Mouse (Mus musculus): ENCODE data around the gene Fbxl19. TPM values are rescaled to one million over a fixed set of nuclear protein-coding genes. Genes with fewer than 3 reads are reported as not detected.
A peak's percentile ranks its signal among the peaks of the same experiment; 100 is the strongest.

The Fbxl19 gene
- polyA plus RNA-seq, 1 experiment from 2014 or later, result 3.2 TPM

DNA sequence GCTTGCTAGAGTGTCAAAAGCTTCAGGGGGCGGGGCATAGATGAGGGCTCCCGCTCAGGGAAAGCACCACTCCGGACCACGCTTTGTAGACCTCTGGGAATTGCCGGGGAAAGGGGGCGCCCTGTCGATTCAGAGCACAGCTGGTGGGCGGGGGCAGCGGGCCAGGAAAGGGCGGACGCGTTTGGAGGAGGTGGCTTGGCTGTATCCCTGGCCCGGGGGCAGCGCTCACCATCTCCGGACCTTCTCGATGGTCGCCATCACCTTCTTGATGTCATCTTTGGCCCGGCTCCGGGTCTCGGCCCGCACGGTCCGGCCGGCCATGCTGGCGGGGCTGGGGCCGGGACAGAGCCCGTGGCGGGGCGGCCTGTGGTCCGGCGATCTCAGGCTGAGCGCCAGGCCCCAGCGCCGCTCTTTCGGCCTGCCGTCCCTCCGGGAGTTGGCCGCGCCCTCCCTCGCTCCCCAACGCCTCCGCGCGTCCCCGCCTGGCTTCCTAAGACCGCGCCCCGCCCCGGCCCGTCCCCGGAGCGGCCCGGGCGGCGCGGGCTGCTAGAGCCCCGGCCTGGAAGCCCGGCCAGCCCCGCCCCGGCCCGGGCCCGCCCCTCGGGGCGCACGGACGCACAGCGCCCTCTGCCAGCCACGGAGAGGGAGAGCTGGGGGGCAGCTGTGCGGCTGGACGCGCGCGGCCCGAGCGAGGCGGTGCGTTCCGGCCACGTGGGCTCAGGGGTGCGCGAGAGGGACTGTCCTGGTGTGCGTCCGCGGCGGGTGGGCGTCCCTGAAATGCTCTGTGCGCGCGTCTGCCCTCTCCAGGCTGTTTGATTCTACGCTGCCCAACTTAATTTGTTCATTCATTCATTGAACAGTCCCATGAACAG, 35.9 kb upstream of the Fbxl19 start, which contains the start of gene Bcl7c:
Gene Bcl7c (minus strand): TSS at position 727 of the 872 bp plus-strand sequence.
- Histone ChIP-seq H3K9me3 (replicated peaks; ENCODE audit: control insufficient read depth, low read length) (no peaks in the 10 kb centered on the region), H3K4me3 (replicated peaks; ENCODE audit: low read length) (peak within 1 kb of the TSS; percentile 72), H3K9ac (ENCODE audit: low read length) (peak within 1 kb of the TSS; percentile 87), H3K4me1 (ENCODE audit: control insufficient read depth, insufficient read depth, low read length) (peaks cover 35% of the 10 kb centered on the region), H3K27ac (ENCODE audit: low read length) (peak within 1 kb of the TSS; percentile 98), H3K27me3 (ENCODE audit: control insufficient read depth, insufficient read depth, low read length) (no peaks in the 10 kb centered on the region), H3K4me2 (ENCODE audit: low read depth, low read length) (peak within 1 kb of the TSS; percentile 82), H3K36me3 (ENCODE audit: control insufficient read depth, insufficient read depth, low read length) (no peaks in the 10 kb centered on the region)
- WGBS, result under 1% methylated on average over 90 of the region's 90 CpGs
- peak; percentile 88 for ATAC-seq (ENCODE audit: insufficient read depth, low FRiP score)

DNA sequence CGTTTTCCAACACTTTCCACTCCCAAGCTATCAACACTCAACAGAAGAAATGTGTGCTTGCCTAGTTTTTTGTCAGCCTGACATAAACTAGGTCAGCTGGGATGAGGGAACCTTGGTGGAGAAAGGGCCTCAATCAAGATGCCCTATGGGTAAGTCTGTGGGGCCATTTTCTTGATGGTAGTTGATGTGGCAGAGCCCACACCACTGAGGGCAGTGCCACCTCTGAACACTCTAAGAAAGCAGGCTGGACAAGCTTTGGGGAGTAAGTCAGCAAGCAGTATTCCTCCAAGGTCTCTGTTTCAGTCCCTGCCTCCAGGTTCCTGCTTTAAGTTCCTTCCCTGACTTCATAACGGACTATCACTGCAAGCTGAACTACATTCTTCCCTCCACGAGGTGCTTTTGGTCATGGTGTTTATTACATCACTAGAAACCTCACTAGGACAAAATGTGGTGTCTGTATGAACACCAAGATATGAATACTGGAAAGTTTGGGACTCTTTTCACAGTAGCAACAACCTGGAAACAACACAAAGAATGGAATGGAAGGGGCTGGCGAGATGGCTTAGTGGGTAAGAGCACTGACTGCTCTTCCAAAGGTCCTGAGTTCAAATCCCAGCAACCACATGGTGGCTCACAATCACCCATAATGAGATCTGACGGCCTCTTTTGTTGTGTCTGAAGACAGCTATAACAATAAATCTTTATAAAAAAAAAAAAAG, 34.9 kb upstream of the Fbxl19 start:
- peak overlapping the region; percentile 10; the same call in 1 of the 2 replicates for H3K9ac ChIP-seq (ENCODE audit: low read length)
- 71% methylated on average over 5 of the region's 5 CpGs for WGBS
- H3K27me3 ChIP-seq (ENCODE audit: control insufficient read depth, insufficient read depth, low read length), result no peaks in the 10 kb centered on the region
- no peaks in the 10 kb centered on the region for H3K9me3 ChIP-seq (replicated peaks; ENCODE audit: control insufficient read depth, low read length)
- H3K27ac ChIP-seq (ENCODE audit: low read length), result peak overlapping the region; percentile 98; the same call in 1 of the 2 replicates
- peak overlapping the region; percentile 72 for H3K4me3 ChIP-seq (replicated peaks; ENCODE audit: low read length)
- H3K4me1 ChIP-seq (ENCODE audit: control insufficient read depth, insufficient read depth, low read length), result peaks cover 36% of the 10 kb centered on the region
- H3K36me3 ChIP-seq (ENCODE audit: control insufficient read depth, insufficient read depth, low read length), result no peaks in the 10 kb centered on the region
- no peak for ATAC-seq (ENCODE audit: insufficient read depth, low FRiP score)
- peak overlapping the region; percentile 82 for H3K4me2 ChIP-seq (ENCODE audit: low read depth, low read length)

DNA sequence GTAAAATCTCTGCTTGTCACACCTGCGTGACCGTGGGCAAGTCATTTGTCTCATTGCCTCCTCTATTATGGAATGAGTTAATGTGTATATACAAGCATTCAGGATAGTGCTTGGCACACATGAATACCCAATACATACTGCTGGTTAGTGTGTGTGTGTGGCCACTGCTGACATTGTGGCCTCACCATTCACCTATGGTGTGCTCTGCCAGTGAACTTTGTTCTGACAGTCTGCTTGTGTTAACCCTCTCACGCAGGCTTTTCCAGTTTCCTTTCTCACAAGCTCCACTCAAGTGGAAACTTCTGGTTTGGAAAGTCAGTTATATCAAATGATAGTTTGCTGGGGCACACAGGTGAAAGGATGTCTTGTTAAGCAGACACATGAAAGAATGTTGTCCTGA, 33.3 kb upstream of the Fbxl19 start:
- H3K4me3 ChIP-seq (replicated peaks; ENCODE audit: low read length), result no peak overlapping the region
- H3K9me3 ChIP-seq (replicated peaks; ENCODE audit: control insufficient read depth, low read length), result no peaks in the 10 kb centered on the region
- H3K4me2 ChIP-seq (ENCODE audit: low read depth, low read length), result no peak overlapping the region
- H3K36me3 ChIP-seq (ENCODE audit: control insufficient read depth, insufficient read depth, low read length), result no peaks in the 10 kb centered on the region
- no peak overlapping the region; the same call in 1 of the 2 replicates for H3K27ac ChIP-seq (ENCODE audit: low read length)
- no peak overlapping the region for H3K9ac ChIP-seq (ENCODE audit: low read length)
- whole genome bisulfite sequencing, result 73% methylated on average over 3 of the region's 3 CpGs
- no peaks in the 10 kb centered on the region for H3K27me3 ChIP-seq (ENCODE audit: control insufficient read depth, insufficient read depth, low read length)
- ATAC-seq (ENCODE audit: insufficient read depth, low FRiP score), result no peak
- H3K4me1 ChIP-seq (ENCODE audit: control insufficient read depth, insufficient read depth, low read length), result peaks cover 36% of the 10 kb centered on the region

DNA sequence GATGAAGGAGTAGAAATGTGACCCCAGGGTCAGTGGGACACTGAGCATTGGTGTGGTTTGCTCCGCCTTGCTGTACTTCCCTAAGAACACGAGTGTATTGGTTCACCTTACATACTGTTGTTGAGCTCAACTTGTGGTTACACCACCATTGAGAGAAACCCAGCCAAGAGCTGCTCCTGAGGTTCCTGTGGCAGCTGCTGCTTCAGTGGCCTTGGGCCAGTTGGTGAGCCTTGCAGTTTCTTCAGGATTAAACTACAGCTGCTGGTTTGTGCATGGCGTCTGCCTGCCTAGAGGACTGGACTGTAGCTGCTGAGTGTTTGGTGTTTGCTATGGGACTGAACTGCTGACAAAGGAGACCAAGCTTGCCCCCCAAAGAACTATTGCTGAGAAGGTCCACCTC, 32.9 kb upstream of the Fbxl19 start:
- 0 out of 2 replicates have a peak overlapping the region, but pooled peaks have one; percentile 63 for H3K4me2 ChIP-seq (ENCODE audit: low read depth, low read length)
- ATAC-seq (ENCODE audit: insufficient read depth, low FRiP score), result no peak
- peaks cover 36% of the 10 kb centered on the region for H3K4me1 ChIP-seq (ENCODE audit: control insufficient read depth, insufficient read depth, low read length)
- H3K27me3 ChIP-seq (ENCODE audit: control insufficient read depth, insufficient read depth, low read length), result no peaks in the 10 kb centered on the region
- no peak overlapping the region for H3K4me3 ChIP-seq (replicated peaks; ENCODE audit: low read length)
- 51% methylated on average over 3 of the region's 3 CpGs for WGBS
- no peaks in the 10 kb centered on the region for H3K9me3 ChIP-seq (replicated peaks; ENCODE audit: control insufficient read depth, low read length)
- no peaks in the 10 kb centered on the region for H3K36me3 ChIP-seq (ENCODE audit: control insufficient read depth, insufficient read depth, low read length)
- peak overlapping the region; percentile 98 for H3K27ac ChIP-seq (ENCODE audit: low read length)
- no peak overlapping the region; the same call in 1 of the 2 replicates for H3K9ac ChIP-seq (ENCODE audit: low read length)

DNA sequence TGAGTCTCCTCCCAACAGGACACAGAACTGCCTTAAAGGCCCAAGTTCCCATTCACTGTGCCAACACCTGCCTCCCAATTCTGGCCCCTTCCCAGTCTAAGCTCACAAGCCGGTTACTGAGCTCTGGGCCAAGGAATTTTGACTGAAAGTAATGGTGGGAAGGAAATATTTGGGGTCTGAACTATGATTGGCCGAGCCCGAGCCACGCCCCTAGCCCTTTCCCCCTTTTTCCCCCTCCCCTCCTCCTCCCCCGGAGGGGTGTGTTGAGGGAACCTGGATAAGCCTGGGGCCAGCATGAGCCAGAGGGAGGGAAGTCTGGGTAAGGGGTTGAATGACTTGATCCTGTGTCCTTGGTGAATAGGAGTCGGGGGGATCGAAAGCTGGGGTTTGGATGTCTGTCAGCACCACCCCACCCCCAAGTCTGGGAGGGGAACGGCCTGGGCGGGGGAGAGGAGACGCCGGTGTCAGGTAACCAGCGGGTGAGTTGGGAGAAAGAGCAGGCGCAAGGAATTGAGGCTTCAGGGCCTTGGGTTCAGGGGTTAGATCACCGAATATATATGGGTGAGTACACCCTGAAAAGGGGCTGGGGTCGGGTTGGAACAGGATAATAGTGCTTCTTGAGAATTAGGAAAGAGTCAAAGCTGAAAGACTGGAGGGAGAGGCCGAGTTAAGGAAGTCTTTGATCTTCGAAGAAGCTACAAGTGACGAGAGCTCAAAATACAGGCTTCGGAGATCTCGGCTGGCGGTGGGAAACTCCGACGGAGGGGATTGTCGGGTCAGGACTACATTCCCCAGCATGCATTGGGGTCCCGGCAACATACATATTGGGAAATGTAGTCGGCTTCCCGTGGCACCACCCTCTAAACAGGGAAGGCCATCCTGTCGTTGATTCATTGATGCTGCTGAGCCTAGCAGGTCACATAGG, 31.6 kb upstream of the Fbxl19 start, which contains the start of gene Ctf1:
Gene Ctf1 (plus strand): TSS at position 276 of the 925 bp plus-strand sequence.
- 2% methylated on average over 28 of the region's 28 CpGs for WGBS
- Histone ChIP-seq H3K27me3 (ENCODE audit: control insufficient read depth, insufficient read depth, low read length) (no peaks in the 10 kb centered on the region), H3K4me3 (replicated peaks; ENCODE audit: low read length) (peak within 1 kb of the TSS; percentile 52), H3K27ac (ENCODE audit: low read length) (peak within 1 kb of the TSS; percentile 98), H3K4me2 (ENCODE audit: low read depth, low read length) (peak within 1 kb of the TSS; percentile 63), H3K36me3 (ENCODE audit: control insufficient read depth, insufficient read depth, low read length) (no peaks in the 10 kb centered on the region), H3K9ac (ENCODE audit: low read length) (peak within 1 kb of the TSS; percentile 74), H3K9me3 (replicated peaks; ENCODE audit: control insufficient read depth, low read length) (no peaks in the 10 kb centered on the region), H3K4me1 (ENCODE audit: control insufficient read depth, insufficient read depth, low read length) (peaks cover 26% of the 10 kb centered on the region)
- ATAC-seq (ENCODE audit: insufficient read depth, low FRiP score), result peak; percentile 61

DNA sequence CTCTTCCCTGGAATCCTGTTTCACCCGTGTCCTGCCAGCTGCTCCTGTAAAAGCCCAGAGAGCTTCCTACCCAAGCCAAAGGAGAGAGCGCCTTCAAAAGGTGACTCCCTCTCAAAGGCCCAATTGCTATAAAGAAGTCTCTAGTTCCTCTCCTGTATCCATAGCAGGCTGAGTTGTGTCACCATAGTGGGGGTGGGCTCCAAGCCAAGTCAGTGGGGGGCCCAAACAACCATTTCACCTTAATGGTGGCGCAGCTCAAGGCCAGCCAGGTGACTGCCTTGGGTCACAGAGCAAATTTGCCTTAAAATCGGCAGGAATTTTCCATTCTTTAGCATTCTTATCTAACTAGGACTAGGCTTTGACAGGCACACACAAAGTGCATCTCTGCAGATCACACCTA, 29.5 kb upstream of the Fbxl19 start:
- Histone ChIP-seq H3K27ac (ENCODE audit: low read length) (no peak overlapping the region), H3K9me3 (replicated peaks; ENCODE audit: control insufficient read depth, low read length) (no peaks in the 10 kb centered on the region), H3K27me3 (ENCODE audit: control insufficient read depth, insufficient read depth, low read length) (no peaks in the 10 kb centered on the region), H3K9ac (ENCODE audit: low read length) (no peak overlapping the region), H3K4me3 (replicated peaks; ENCODE audit: low read length) (no peak overlapping the region), H3K36me3 (ENCODE audit: control insufficient read depth, insufficient read depth, low read length) (no peaks in the 10 kb centered on the region), H3K4me1 (ENCODE audit: control insufficient read depth, insufficient read depth, low read length) (peaks cover 20% of the 10 kb centered on the region; the same call in 1 of the 2 replicates), H3K4me2 (ENCODE audit: low read depth, low read length) (no peak overlapping the region)
- ATAC-seq (ENCODE audit: insufficient read depth, low FRiP score), result no peak
- 75% methylated on average over 4 of the region's 4 CpGs for WGBS

DNA sequence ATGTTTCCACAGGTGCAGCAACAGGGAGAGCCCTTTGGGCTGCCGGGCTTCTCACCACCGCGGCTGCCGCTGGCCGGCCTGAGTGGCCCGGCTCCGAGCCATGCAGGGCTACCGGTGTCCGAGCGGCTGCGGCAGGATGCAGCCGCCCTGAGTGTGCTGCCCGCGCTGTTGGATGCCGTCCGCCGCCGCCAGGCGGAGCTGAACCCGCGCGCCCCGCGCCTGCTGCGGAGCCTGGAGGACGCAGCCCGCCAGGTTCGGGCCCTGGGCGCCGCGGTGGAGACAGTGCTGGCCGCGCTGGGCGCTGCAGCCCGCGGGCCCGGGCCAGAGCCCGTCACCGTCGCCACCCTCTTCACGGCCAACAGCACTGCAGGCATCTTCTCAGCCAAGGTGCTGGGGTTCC, 27.4 kb upstream of the Fbxl19 start:
- ATAC-seq (ENCODE audit: insufficient read depth, low FRiP score), result peak; percentile 46; the same call in 1 of the 2 replicates
- Histone ChIP-seq H3K36me3 (ENCODE audit: control insufficient read depth, insufficient read depth, low read length) (no peaks in the 10 kb centered on the region), H3K4me3 (replicated peaks; ENCODE audit: low read length) (peak overlapping the region; percentile 31), H3K27me3 (ENCODE audit: control insufficient read depth, insufficient read depth, low read length) (no peaks in the 10 kb centered on the region), H3K4me1 (ENCODE audit: control insufficient read depth, insufficient read depth, low read length) (peaks cover 13% of the 10 kb centered on the region; the same call in 1 of the 2 replicates), H3K9me3 (replicated peaks; ENCODE audit: control insufficient read depth, low read length) (no peaks in the 10 kb centered on the region), H3K9ac (ENCODE audit: low read length) (peak overlapping the region; percentile 62), H3K4me2 (ENCODE audit: low read depth, low read length) (peak overlapping the region; percentile 73), H3K27ac (ENCODE audit: low read length) (no peak overlapping the region)
- WGBS, result 4% methylated on average over 41 of the region's 41 CpGs

DNA sequence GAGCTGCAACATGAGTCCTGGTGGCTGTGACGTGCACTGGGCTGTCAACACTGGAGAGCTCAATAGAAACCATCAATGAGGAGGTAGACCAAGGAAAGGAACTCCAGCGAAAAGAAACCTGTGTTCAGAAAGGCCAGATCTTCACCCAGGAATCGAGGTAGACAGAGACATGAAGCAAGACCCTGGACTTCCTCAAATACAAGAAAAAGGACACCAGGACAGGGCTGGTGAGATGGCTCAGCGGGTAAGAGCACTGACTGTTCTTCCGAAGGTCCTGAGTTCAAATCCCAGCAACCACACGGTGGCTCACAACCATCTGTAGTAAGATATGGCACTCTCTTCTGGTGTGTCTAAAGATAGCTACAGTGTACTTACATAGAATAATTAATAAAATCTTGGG, 26.0 kb upstream of the Fbxl19 start:
- Histone ChIP-seq H3K36me3 (ENCODE audit: control insufficient read depth, insufficient read depth, low read length) (no peaks in the 10 kb centered on the region), H3K4me3 (replicated peaks; ENCODE audit: low read length) (no peak overlapping the region), H3K27ac (ENCODE audit: low read length) (no peak overlapping the region), H3K9ac (ENCODE audit: low read length) (no peak overlapping the region), H3K4me2 (ENCODE audit: low read depth, low read length) (no peak overlapping the region), H3K4me1 (ENCODE audit: control insufficient read depth, insufficient read depth, low read length) (0 out of 2 replicates have a peak, but pooled peaks cover 2% of the 10 kb centered on the region), H3K27me3 (ENCODE audit: control insufficient read depth, insufficient read depth, low read length) (no peaks in the 10 kb centered on the region), H3K9me3 (replicated peaks; ENCODE audit: control insufficient read depth, low read length) (no peaks in the 10 kb centered on the region)
- 91% methylated on average over 6 of the region's 6 CpGs for WGBS
- no peak for ATAC-seq (ENCODE audit: insufficient read depth, low FRiP score)
